Mouse (Mus musculus) testis, adult 2 months (tissue): ENCODE results near the gene Aqp12.

Experiments used
- CTCF ChIP-seq: fragments of 200-500 bp; IDR thresholded peaks from 2 replicates; pipeline ENCODE4 v1.5.1; 2012; ENCODE audit warnings: low read depth, mild to moderate bottlenecking, inconsistent platforms, low read length, moderate library complexity; ENCODE audit not compliant: control insufficient read depth, insufficient read depth, insufficient replicate concordance
- POLR2A ChIP-seq: fragments of 200-500 bp; IDR thresholded peaks from 2 replicates; pipeline ENCODE4 v1.6.1; 2012; ENCODE audit warnings: low read depth, mild to moderate bottlenecking, inconsistent platforms, low read length, moderate library complexity; ENCODE audit not compliant: control insufficient read depth

DNA sequence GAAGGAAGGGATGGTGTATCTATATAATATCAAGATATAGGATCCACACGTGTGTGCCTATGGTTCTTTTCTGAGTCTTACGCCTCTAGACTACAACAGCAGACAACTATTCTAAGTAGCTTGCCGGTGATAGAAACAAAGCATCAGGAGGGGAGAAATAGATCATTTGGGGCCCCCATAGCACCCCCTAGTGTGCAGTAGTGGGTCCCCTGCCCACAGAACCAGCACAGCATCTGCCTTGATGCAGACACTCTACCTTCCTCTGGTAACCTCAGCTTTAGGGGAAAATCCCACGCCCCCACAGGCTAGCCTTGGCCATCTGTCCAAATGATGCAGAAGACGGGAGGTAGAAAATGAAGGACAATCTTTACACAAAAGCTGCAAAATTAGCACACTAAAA lies 21.1 kb upstream of the Aqp12 start:
- TF ChIP-seq CTCF (no peak), POLR2A (no peak)
